Mouse (Mus musculus) forebrain, embryonic 16.5 days (tissue): Measurements from ENCODE around the gene Lrig1. TPM values are rescaled to one million over a fixed set of nuclear protein-coding genes. Genes with fewer than 3 reads are reported as not detected.

Experiments
- ATAC-seq: fragments of 200-750 bp; cut with Nextera tagmentation; 2 replicates; pipeline ENCODE4 v1.8.0; 2017; ENCODE audit warnings: mild to moderate bottlenecking, moderate library complexity
- H3K27ac ChIP-seq: fragments of 300-500 bp; sonication (generic); 2 replicates; pipeline ENCODE4 v1.5.1; 2014; ENCODE audit warnings: low read length, control low read depth
- H3K27me3 ChIP-seq: fragments of 300-500 bp; sonication (generic); replicated peaks from 2 replicates; pipeline ENCODE4 v1.6.1; 2014; ENCODE audit warnings: low read length; ENCODE audit not compliant: control insufficient read depth, insufficient read depth
- H3K36me3 ChIP-seq: fragments of 300-500 bp; sonication (generic); 2 replicates; pipeline ENCODE4 v1.6.1; 2014; ENCODE audit not compliant: control insufficient read depth, insufficient read depth
- H3K4me1 ChIP-seq: fragments of 300-500 bp; sonication (generic); replicated peaks from 2 replicates; pipeline ENCODE4 v1.6.1; 2014; ENCODE audit warnings: low read length; ENCODE audit not compliant: control insufficient read depth, insufficient read depth
- H3K4me2 ChIP-seq: fragments of 300-500 bp; sonication (generic); 2 replicates; pipeline ENCODE4 v1.6.1; 2014; ENCODE audit warnings: mild to moderate bottlenecking, low read length, control low read depth
- H3K4me3 ChIP-seq: fragments of 300-500 bp; sonication (generic); replicated peaks from 2 replicates; pipeline ENCODE4 v1.5.1; 2014; ENCODE audit warnings: mild to moderate bottlenecking, low read length, control low read depth
- H3K9ac ChIP-seq: fragments of 300-500 bp; sonication (generic); replicated peaks from 2 replicates; pipeline ENCODE4 v1.6.1; 2014; ENCODE audit warnings: low read depth, low read length, control low read depth
- H3K9me3 ChIP-seq: fragments of 300-500 bp; sonication (generic); 2 replicates; pipeline ENCODE4 v1.6.1; 2016; ENCODE audit warnings: low read length; ENCODE audit not compliant: control insufficient read depth
- WGBS: fragments of 180-500 bp; shearing (Covaris S2); extraction: QIAGEN DNeasy Blood & Tissue Kit; methylation state at CpG from one replicate; pipeline ENCODE4 v1.1.7; 2014; 5-methylcytosine and 5-hydroxymethylcytosine counted together
- polyA plus RNA-seq: library from polyadenylated mRNA; unstranded; fragments of >200 nt; fragmentation: Nextera tagmentation; extraction: Ambion mirVana; gene quantifications from 2 replicates; pipeline ENCODE4 v1.2.1, GENCODE M21; 2015

The Lrig1 gene
- polyA plus RNA-seq, 1 experiment from 2014 or later: 8.3 TPM

DNA sequence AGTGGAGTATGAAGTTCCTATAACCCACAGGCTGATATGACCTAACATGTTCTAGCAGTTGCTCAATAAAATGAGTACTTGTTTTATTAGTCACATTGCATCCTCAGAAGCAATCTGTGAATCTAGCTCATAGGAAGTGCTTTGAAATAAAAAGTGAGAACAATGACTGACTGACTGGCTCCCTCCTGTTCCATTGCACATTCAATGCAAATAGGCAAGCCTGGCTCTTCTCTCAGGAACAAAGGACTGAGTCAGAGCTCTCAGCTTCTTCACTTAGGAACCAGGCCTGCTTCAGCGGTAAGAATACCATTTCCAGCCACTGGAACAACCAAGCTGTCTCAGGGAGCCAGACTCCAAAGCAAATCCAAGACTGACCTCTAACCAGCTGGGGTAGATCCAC lies 64.6 kb downstream of the Lrig1 start:
- H3K9ac ChIP-seq: no peak overlapping the region
- H3K36me3 ChIP-seq: no peaks in the 10 kb centered on the region
- H3K4me1 ChIP-seq: peaks cover 11% of the 10 kb centered on the region
- H3K27me3 ChIP-seq: no peaks in the 10 kb centered on the region
- H3K27ac ChIP-seq: no peak overlapping the region
- H3K4me3 ChIP-seq: no peak overlapping the region
- no peaks in the 10 kb centered on the region for H3K9me3 ChIP-seq
- ATAC-seq: no peak
- H3K4me2 ChIP-seq: no peak overlapping the region
- 33% methylated on average over 1 of the region's 1 CpGs for WGBS

DNA sequence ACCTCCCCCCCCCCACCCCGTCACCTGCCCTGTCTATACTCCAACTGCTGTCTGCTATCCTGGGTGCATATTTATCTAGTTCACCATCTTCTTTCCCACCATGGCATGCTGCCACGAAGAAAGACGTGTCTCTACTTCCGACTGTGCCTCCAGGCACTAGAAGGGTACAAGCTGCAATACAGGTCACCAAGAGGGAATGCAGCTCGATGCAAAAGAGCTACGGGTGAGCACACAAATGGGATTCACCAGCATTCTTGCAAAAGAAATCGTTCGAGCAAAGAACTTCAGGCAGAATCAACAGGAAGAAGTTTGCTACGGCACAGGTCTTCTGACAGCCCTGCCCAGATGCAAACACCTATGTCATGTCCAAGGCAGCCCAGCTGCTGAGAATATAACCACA lies 65.2 kb downstream of the Lrig1 start:
- H3K27ac ChIP-seq: no peak overlapping the region
- peaks cover 8% of the 10 kb centered on the region; the same call in 1 of the 2 replicates for H3K4me1 ChIP-seq
- no peaks in the 10 kb centered on the region for H3K9me3 ChIP-seq
- H3K4me2 ChIP-seq: no peak overlapping the region
- WGBS: 64% methylated on average over 9 of the region's 9 CpGs
- no peaks in the 10 kb centered on the region for H3K36me3 ChIP-seq
- H3K4me3 ChIP-seq: no peak overlapping the region
- no peak overlapping the region for H3K9ac ChIP-seq
- H3K27me3 ChIP-seq: no peaks in the 10 kb centered on the region
- no peak for ATAC-seq

DNA sequence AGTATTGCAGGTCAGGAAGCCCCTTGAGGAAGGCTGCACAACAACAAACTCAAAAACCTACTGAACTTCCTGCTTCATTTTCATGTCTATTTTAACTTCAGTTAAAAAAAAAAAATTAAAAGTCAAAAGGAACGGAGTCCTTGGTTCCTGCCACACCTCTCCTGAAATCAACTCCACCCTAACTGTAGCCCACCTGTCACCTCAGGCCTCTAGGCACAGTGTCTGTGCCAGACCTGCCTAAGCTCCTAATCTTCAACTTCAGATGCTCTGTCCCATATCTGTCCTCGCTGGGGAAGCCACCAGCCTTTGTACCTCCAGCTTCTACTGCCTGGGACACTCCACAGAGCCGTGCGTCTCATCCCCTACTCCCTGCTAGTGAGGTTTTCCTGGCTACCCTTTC lies 65.7 kb downstream of the Lrig1 start:
- H3K9me3 ChIP-seq: no peaks in the 10 kb centered on the region
- ATAC-seq: no peak
- no peak overlapping the region for H3K4me2 ChIP-seq
- no peaks in the 10 kb centered on the region for H3K36me3 ChIP-seq
- H3K9ac ChIP-seq: no peak overlapping the region
- no peaks in the 10 kb centered on the region for H3K27me3 ChIP-seq
- no peak overlapping the region for H3K27ac ChIP-seq
- WGBS: 95% methylated on average over 4 of the region's 4 CpGs
- H3K4me1 ChIP-seq: peaks cover 8% of the 10 kb centered on the region; the same call in 1 of the 2 replicates
- no peak overlapping the region for H3K4me3 ChIP-seq

DNA sequence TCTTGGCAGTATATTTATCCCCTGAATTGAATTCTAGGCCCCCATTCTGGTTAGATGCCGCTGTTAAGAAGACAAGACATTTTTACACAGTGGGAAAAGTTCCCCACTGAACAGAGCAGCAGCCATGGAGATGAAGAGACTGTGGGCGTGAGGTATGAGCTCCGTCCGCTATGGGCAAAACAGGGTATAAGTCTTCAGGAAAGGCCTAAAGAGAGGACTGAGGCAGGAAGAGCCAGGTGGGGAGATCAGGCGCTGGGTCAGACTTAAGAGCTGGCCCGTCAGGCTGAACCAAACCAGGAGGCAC lies 68.2 kb downstream of the Lrig1 start:
- no peak overlapping the region for H3K9ac ChIP-seq
- H3K4me2 ChIP-seq: no peak overlapping the region
- no peaks in the 10 kb centered on the region for H3K9me3 ChIP-seq
- H3K4me3 ChIP-seq: no peak overlapping the region
- H3K27ac ChIP-seq: peak overlapping the region; percentile 29
- H3K27me3 ChIP-seq: no peaks in the 10 kb centered on the region
- H3K4me1 ChIP-seq: peaks cover 16% of the 10 kb centered on the region; the same call in 1 of the 2 replicates
- ATAC-seq: peak; percentile 24; the same call in 1 of the 2 replicates
- 37% methylated on average over 6 of the region's 6 CpGs for whole genome bisulfite sequencing
- H3K36me3 ChIP-seq: no peaks in the 10 kb centered on the region

DNA sequence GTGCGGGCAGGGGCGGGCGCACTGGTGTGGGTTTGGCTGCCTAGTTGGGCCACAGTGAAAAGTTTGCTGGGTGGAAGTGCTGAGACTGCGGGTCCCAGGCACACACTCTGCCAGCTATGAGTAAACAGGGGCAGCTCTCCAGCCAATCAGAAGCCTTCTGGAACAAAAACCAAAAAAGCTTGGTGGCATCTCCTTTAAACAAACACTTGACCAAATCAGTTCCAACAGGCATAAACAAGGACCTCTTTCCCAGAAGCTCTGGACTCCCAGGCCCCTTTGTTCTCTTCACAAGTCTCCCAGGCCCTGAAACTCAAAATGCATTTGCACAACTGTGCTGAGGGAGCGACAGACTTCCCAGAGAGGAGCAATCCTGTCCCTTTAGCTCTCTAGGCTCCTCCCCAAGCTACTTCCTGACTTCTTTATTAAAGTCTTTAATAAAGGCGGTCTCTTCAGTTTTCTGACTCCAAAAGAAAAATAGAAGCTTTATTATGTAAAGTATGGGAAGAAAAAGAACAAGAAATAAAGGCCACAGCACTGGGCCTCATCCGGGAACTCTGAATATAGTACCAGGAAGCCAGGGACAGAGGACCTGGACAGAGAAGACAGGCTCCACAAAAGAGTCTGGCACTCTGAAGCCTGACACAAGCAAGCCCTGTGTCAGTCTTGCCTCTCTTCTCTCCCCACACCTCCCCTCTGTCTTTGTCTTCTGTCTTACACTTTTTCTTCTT lies 68.7 kb downstream of the Lrig1 start:
- H3K4me3 ChIP-seq: no peak overlapping the region
- H3K4me1 ChIP-seq: peaks cover 16% of the 10 kb centered on the region; the same call in 1 of the 2 replicates
- no peaks in the 10 kb centered on the region for H3K36me3 ChIP-seq
- peak overlapping the region; percentile 29 for H3K27ac ChIP-seq
- H3K9ac ChIP-seq: no peak overlapping the region
- no peaks in the 10 kb centered on the region for H3K9me3 ChIP-seq
- 19% methylated on average over 7 of the region's 7 CpGs for WGBS
- H3K27me3 ChIP-seq: no peaks in the 10 kb centered on the region
- peak; percentile 79 for ATAC-seq
- no peak overlapping the region for H3K4me2 ChIP-seq

DNA sequence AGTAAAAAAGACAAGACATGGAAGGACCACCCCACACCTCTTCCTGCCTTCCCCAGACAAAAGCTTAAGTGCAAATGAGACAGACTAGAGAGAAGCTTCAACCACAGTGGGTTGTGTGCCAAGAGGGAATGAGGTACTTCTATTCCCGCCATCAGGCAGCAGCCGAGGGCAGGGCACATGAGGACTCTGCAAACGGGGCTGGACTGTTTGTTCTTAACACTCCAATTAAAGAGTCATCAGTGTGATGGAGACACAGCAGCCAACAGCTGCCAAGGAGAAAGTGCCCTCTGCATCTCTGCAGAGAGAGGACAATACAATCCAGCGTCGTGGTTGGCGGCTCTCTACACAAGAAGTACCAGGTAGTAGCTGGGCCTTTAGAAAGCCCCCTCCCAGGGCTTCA lies 71.2 kb downstream of the Lrig1 start:
- no peak for ATAC-seq
- Histone ChIP-seq H3K27me3 (no peaks in the 10 kb centered on the region), H3K4me2 (no peak overlapping the region), H3K9ac (no peak overlapping the region), H3K36me3 (no peaks in the 10 kb centered on the region), H3K27ac (no peak overlapping the region), H3K9me3 (no peaks in the 10 kb centered on the region), H3K4me1 (peaks cover 14% of the 10 kb centered on the region; the same call in 1 of the 2 replicates), H3K4me3 (no peak overlapping the region)
- WGBS: 37% methylated on average over 6 of the region's 6 CpGs

DNA sequence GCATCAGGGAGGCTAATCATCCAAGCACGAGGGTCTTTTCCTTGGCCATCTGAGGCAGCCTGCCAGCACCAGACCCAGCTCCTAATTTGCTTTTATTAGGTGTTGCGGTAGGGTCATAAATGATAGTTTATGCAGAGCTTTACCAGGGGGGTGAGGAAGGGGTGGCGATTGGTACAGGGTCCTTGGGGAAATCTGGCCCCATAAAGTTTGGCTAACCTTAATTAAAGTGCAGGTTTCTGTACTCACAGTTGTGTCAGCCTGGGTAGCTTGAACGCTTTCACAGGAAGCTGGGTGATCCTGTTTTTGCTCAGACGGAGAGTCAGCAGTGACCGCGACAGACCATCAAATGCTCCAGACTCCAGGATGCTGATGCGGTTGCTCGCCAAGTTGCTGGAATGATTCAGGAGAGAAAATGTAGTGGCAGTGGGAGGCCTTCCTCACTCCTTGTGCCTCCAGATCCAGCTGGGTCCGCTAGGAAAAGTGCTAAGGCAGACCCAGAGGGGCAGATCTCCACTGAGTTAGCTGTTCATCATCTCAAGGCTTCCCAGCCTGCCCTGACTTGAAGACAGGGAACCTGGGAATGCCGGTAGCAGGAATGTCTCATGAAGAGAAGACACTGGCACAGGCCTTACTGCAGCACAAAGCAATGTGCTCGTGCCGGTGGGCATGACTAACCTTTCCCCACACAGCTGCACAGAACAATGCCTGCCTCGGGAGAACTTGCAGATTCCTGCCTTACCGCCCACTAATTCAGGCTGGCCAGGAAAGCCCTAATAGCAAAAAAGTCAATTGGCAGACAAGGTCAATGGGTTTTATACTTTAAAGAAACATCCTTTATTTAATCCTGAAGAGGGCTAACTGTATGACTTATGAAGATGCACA lies 72.0 kb downstream of the Lrig1 start:
- H3K27me3 ChIP-seq: no peaks in the 10 kb centered on the region
- H3K4me3 ChIP-seq: no peak overlapping the region
- no peak overlapping the region for H3K4me2 ChIP-seq
- H3K4me1 ChIP-seq: peaks cover 14% of the 10 kb centered on the region; the same call in 1 of the 2 replicates
- 48% methylated on average over 15 of the region's 15 CpGs for WGBS
- no peak overlapping the region for H3K9ac ChIP-seq
- no peaks in the 10 kb centered on the region for H3K9me3 ChIP-seq
- ATAC-seq: no peak
- H3K36me3 ChIP-seq: no peaks in the 10 kb centered on the region
- no peak overlapping the region for H3K27ac ChIP-seq

DNA sequence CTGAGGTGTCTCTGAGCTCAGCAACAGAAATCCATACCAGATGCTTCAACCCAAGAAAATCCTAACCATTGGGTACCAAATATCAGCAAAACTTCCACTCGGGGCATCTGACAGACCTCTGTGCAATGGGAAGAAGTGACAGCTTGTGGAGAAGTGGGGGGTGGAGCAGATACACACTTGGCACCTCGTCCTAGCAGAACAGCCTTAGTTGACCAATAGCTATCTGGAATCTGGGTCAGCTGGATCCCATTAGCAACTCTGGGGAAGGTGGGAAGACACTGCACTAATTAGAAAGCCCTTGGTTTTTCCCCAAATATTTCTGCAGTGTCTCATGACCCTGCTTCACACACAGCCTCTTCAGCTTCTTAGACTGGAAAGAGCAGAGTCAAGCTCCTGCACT lies 73.2 kb downstream of the Lrig1 start:
- peaks cover 14% of the 10 kb centered on the region; the same call in 1 of the 2 replicates for H3K4me1 ChIP-seq
- H3K27ac ChIP-seq: no peak overlapping the region

DNA sequence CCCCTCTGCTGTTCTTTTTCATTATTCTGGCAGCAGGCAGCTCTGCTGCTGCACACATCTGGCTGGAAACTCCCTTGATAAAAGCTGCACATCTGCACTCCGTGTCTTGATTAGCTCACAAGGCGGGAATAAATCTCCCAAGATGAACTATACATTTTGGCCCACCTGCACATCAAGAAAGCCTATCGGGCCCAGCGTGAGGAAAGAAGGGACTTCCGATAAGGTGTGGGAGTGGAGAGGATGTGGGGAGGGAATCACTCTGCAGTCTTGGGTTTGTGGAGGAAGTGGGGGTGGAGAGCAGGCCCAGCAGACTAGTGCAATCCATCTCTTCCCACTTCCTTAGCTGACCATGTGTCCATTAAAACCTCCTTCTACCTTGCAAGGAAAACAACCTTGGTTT lies 74.1 kb downstream of the Lrig1 start:
- H3K4me3 ChIP-seq: no peak overlapping the region
- H3K36me3 ChIP-seq: no peaks in the 10 kb centered on the region
- H3K4me2 ChIP-seq: no peak overlapping the region
- peaks cover 11% of the 10 kb centered on the region; the same call in 1 of the 2 replicates for H3K4me1 ChIP-seq
- no peak for ATAC-seq
- H3K27ac ChIP-seq: no peak overlapping the region
- no peaks in the 10 kb centered on the region for H3K27me3 ChIP-seq
- no peaks in the 10 kb centered on the region for H3K9me3 ChIP-seq
- 82% methylated on average over 5 of the region's 5 CpGs for WGBS
- H3K9ac ChIP-seq: no peak overlapping the region

More for the DNA sequence above, 73.2 kb downstream of the Lrig1 start:
- ATAC-seq: no peak
- Histone ChIP-seq H3K9me3 (no peaks in the 10 kb centered on the region), H3K9ac (no peak overlapping the region), H3K36me3 (no peaks in the 10 kb centered on the region), H3K4me3 (no peak overlapping the region), H3K4me2 (no peak overlapping the region), H3K27me3 (no peaks in the 10 kb centered on the region)
- WGBS: 60% methylated on average over 2 of the region's 2 CpGs
